Mouse (Mus musculus) ES-E14 (cell line): ENCODE measurements around the gene Rasl11a.

Experiments
- CHD2 ChIP-seq: IDR thresholded peaks from 2 replicates; pipeline ENCODE4 v1.6.1; 2014; ENCODE audit warnings: mild to moderate bottlenecking, low read depth, low read length, inconsistent platforms
- HCFC1 ChIP-seq: IDR thresholded peaks from 2 replicates; pipeline ENCODE4 v1.6.1; 2012; ENCODE audit warnings: low read length, inconsistent platforms, borderline replicate concordance; ENCODE audit not compliant: insufficient read depth
- MAFK ChIP-seq: IDR thresholded peaks from 2 replicates; pipeline ENCODE4 v1.6.1; 2014; ENCODE audit warnings: mild to moderate bottlenecking, low read depth, low read length, inconsistent platforms; ENCODE audit not compliant: insufficient read depth
- ZC3H11A ChIP-seq: IDR thresholded peaks from 2 replicates; pipeline ENCODE4 v1.6.1; 2012; ENCODE audit warnings: low read depth, mild to moderate bottlenecking, inconsistent platforms, low read length, borderline replicate concordance
- ZNF384 ChIP-seq: IDR thresholded peaks from 2 replicates; pipeline ENCODE4 v1.6.1; 2012; ENCODE audit warnings: low read depth, low read length, inconsistent platforms

DNA sequence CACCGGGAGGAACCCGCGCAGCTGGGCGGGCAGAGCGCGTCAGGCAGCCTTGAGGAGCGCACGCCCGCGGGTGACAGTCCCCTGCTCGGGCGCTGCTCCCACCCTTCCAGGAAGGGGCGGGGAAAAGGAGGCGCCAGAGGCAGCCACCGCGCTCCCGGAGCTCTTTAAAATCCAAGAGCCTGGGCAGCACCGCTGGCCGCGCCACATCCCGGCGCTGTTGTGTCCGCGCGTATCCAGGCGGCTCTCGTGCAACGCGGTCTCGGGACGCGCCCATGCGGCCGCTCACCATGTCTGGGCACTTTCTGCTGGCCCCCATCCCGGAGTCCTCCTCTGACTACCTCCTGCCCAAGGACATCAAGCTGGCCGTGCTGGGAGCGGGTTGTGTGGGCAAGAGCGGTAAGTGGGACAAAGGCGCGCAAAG is at the start of gene Rasl11a:
- TF ChIP-seq MAFK (no peak), CHD2 (no peak), ZC3H11A (no peak), ZNF384 (no peak), HCFC1 (0 out of 2 replicates have a peak, but pooled peaks have one; percentile 39)
